Comparison of ENCODE assay signal across 8 mouse cellular contexts in the genomic region with DNA sequence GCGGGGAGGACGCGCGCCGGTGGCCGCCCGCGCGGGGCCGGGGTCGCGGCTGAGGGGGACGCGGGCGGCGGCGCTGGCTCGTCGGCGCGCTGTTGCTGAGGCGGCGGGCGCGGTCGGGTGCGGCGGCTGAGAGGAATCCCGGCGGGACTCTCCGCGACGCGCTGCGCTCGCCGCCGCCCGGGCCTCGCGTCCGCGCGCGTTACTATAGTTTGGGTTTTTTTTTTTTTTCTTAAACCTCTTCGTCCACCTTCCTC. TPM values are rescaled to one million over a fixed set of nuclear protein-coding genes. Genes with fewer than 3 reads are reported as not detected.
DNase-seq lines count a peak whose midpoint lies in the region; ATAC-seq and TF ChIP-seq lines count a peak whose summit lies in the region.

No protein-coding gene starts in this region.

- peak in 1 of 2 experiments; percentile 40 for DNase-seq in left cerebral cortex, adult 2 months (ENCODE audit: extremely low spot score in 1 of 2, low spot score in 2 of 2)
- no peak for DNase-seq in left cerebral cortex, adult 9 months (ENCODE audit: low spot score in 2 of 2)
- no peak for DNase-seq in midbrain, postnatal 0 days (ENCODE audit: low spot score)
- no peak for DNase-seq in layer of hippocampus, adult 11-12 months (ENCODE audit: low spot score)
- DNase-seq in left cerebral cortex, postnatal 25 days (ENCODE audit: low spot score in 2 of 2) = no peak
- DNase-seq in frontal cortex, postnatal 10 days (ENCODE audit: low spot score in 2 of 2) = no peak

- no peaks in the 10 kb centered on the region for H3K36me3 ChIP-seq in embryonic facial prominence, embryonic 12.5 days
- H3K36me3 ChIP-seq in hindbrain, embryonic 15.5 days = no peaks in the 10 kb centered on the region
- H3K36me3 ChIP-seq in midbrain, postnatal 0 days (ENCODE audit: insufficient read depth, low read length) = no peaks in the 10 kb centered on the region

- H3K4me2 ChIP-seq in embryonic facial prominence, embryonic 12.5 days (replicated peaks) = 0 out of 2 replicates have a peak overlapping the region, but pooled peaks have one; percentile 25
- peak overlapping the region; percentile 64; the same call in 1 of the 2 replicates for H3K4me2 ChIP-seq in hindbrain, embryonic 15.5 days
- H3K4me2 ChIP-seq in midbrain, postnatal 0 days (ENCODE audit: low read depth, low read length, poor library complexity, severe bottlenecking) = peak overlapping the region; percentile 52

- no peaks in the 10 kb centered on the region for H3K27me3 ChIP-seq in embryonic facial prominence, embryonic 12.5 days
- H3K27me3 ChIP-seq in hindbrain, embryonic 15.5 days = no peaks in the 10 kb centered on the region
- H3K27me3 ChIP-seq in midbrain, postnatal 0 days (ENCODE audit: insufficient read depth, low read length) = no peaks in the 10 kb centered on the region

- peak overlapping the region; percentile 89 for H3K4me3 ChIP-seq in left cerebral cortex, adult 2 months
- H3K4me3 ChIP-seq in embryonic facial prominence, embryonic 12.5 days = peak overlapping the region; percentile 86
- H3K4me3 ChIP-seq in hindbrain, embryonic 15.5 days = peak overlapping the region; percentile 82
- peak overlapping the region; percentile 89 for H3K4me3 ChIP-seq in midbrain, postnatal 0 days (ENCODE audit: low read depth, low read length)

- ATAC-seq in embryonic facial prominence, embryonic 12.5 days (ENCODE audit: insufficient number of reproducible peaks, insufficient read depth, low FRiP score, low TSS enrichment) = no peak
- no peak; the same call in 1 of the 2 replicates for ATAC-seq in hindbrain, embryonic 15.5 days (ENCODE audit: low FRiP score, low read depth)
- ATAC-seq in midbrain, postnatal 0 days (ENCODE audit: low FRiP score) = peak; percentile 54

- H3K9me3 ChIP-seq in embryonic facial prominence, embryonic 12.5 days = no peaks in the 10 kb centered on the region
- H3K9me3 ChIP-seq in hindbrain, embryonic 15.5 days = no peaks in the 10 kb centered on the region
- H3K9me3 ChIP-seq in midbrain, postnatal 0 days (ENCODE audit: low read length) = no peaks in the 10 kb centered on the region

- peak overlapping the region; percentile 99 for H3K9ac ChIP-seq in embryonic facial prominence, embryonic 12.5 days
- H3K9ac ChIP-seq in hindbrain, embryonic 15.5 days = peak overlapping the region; percentile 96
- peak overlapping the region; percentile 96 for H3K9ac ChIP-seq in midbrain, postnatal 0 days (replicated peaks; ENCODE audit: low read length, poor library complexity, severe bottlenecking)

- H3K27ac ChIP-seq in left cerebral cortex, adult 2 months = peak overlapping the region; percentile 99
- peak overlapping the region; percentile 98 for H3K27ac ChIP-seq in embryonic facial prominence, embryonic 12.5 days
- H3K27ac ChIP-seq in hindbrain, embryonic 15.5 days (replicated peaks) = peak overlapping the region; percentile 98
- peak overlapping the region; percentile 97 for H3K27ac ChIP-seq in midbrain, postnatal 0 days (ENCODE audit: low read depth, low read length)

- H3K4me1 ChIP-seq in embryonic facial prominence, embryonic 12.5 days = peaks cover 7% of the 10 kb centered on the region
- H3K4me1 ChIP-seq in hindbrain, embryonic 15.5 days (replicated peaks) = peaks cover 32% of the 10 kb centered on the region
- H3K4me1 ChIP-seq in midbrain, postnatal 0 days (ENCODE audit: insufficient read depth, low read length) = peaks cover 9% of the 10 kb centered on the region; the same call in 1 of the 2 replicates

- under 1% methylated on average over 31 of the region's 46 CpGs for WGBS in embryonic facial prominence, embryonic 12.5 days
- 0% methylated on average over 21 of the region's 46 CpGs for WGBS in hindbrain, embryonic 15.5 days
- WGBS in midbrain, postnatal 0 days = under 1% methylated on average over 20 of the region's 46 CpGs

- intact Hi-C loops in left cerebral cortex, adult 2 months (cut with DNase I) = loop anchor here (2.0 to 5.0 kb wide), 11 partner anchors 173 to 1653 kb away; partner anchors contain the start of genes Pacrg and Prkn
- intact Hi-C loops in left cerebral cortex, postnatal 25 days (cut with DNase I) = loop anchor here (5.0 to 10.0 kb wide), 8 partner anchors 225 to 1528 kb away; no protein-coding TSS in a partner anchor

- no peak for TF ChIP-seq CTCF in left cerebral cortex, adult 2 months (IDR thresholded peaks at IDR 0.05)
- TF ChIP-seq CTCF in midbrain, postnatal 0 days (IDR thresholded peaks at IDR 0.05) = no peak

RNA-seq across cellular contexts. Expression of gene Qk, which starts 0.3 kb away (rescaled TPM):
- 100 to 1,000 TPM; 311 to 342 TPM for total RNA-seq in left cerebral cortex, adult 2 months (2021)
- 27.5 and 29.1 TPM in 2 replicates for polyA plus RNA-seq in embryonic facial prominence, embryonic 12.5 days (2016; fragmentation: Nextera tagmentation; extraction: Ambion mirVana)
- polyA plus RNA-seq in hindbrain, embryonic 15.5 days (2015; fragmentation: Nextera tagmentation; extraction: Ambion mirVana) = 45.3 and 47.2 TPM in 2 replicates
- total RNA-seq in midbrain, postnatal 0 days (2014; rRNA removed) = 293 and 297 TPM in 2 replicates
- polyA plus RNA-seq in midbrain, postnatal 0 days (2015; fragmentation: Nextera tagmentation; extraction: Ambion mirVana) = 43.3 and 47.4 TPM in 2 replicates
- total RNA-seq in left cerebral cortex, postnatal 25 days (2021) = 100 to 1,000 TPM; 357 to 388 TPM
